Mouse (Mus musculus): Measurements from ENCODE around the gene Gm20431. TPM values are rescaled to one million over a fixed set of nuclear protein-coding genes. Genes with fewer than 3 reads are reported as not detected.
"Not testable (repeated sequence)": the region's sequence is repeated elsewhere in the genome, so short reads cannot be mapped to it uniquely, and the experiment has no call there.

Gm20431 gene
- polyA plus RNA-seq, 1 experiment from 2014 or later: 11.5 TPM

DNA sequence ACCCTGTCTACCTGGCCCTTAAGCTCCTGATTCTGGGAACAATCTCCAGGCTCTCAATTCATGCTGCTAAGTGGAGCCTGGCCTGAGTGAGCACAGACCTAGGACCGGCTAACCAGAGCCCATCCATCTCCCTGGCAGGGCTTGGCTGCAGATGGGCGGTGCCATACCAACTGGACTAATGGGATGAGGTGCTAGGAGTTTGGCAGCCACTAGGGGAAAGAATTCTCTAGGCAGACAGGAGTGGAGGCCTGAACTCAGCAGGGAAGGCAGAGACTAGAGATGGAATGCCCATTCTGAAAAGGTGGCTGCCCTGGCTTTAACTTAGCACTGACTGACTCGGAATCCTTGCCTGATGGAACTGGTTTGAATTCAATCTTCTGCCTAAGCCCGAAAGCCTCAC is 14.9 kb downstream of the Gm20431 start:
- Histone ChIP-seq H3K4me3 (replicated peaks; ENCODE audit: low read depth, low read length) (no peak overlapping the region), H3K9me3 (ENCODE audit: control insufficient read depth, low read length) (no peaks in the 10 kb centered on the region), H3K36me3 (ENCODE audit: control insufficient read depth, insufficient read depth, low read length) (peaks cover 29% of the 10 kb centered on the region), H3K4me1 (ENCODE audit: control insufficient read depth, insufficient read depth, low read length) (no peaks in the 10 kb centered on the region), H3K9ac (replicated peaks; ENCODE audit: low read length) (no peak overlapping the region), H3K27me3 (ENCODE audit: control insufficient read depth, insufficient read depth, low read length) (no peaks in the 10 kb centered on the region), H3K27ac (replicated peaks; ENCODE audit: low read depth, low read length) (no peak overlapping the region), H3K4me2 (ENCODE audit: low read length) (no peak overlapping the region)
- WGBS: 76% methylated on average over 4 of the region's 4 CpGs
- ATAC-seq (ENCODE audit: low FRiP score, low TSS enrichment) (no peak), DNase-seq (no peak)

DNA sequence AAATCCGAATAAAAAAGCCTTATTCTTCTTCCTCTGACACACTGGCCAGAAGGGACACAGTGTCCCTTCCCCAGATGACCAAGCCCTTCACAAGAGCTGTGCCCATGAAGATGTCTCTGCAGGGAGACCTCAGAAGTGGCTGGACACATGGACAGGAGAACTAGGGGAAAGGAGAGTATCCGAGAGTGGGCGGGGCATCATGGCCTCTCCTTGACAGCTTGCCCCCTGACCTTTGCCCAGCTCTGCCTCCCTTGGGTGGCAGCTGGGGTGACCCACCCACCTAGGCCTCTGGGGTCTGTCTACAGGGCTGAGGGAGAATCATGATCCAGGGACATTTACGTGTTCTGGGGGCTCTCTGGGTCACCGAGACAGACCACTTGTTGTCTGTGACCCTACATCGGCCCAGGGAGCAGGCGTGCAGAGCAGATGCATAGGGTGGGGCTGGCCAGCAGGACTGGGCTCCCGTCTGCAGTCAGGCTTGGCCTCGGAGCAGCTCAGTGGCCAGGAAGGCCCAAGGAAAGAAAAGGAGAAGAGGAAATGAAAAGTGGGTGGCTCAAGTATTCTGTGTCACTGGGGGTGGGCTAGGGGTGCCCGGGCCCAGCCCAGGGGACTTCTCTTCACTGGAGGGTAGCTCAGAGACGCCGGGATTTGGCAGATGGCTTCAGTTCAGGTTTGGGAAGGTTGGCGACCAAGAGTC is 17.8 kb downstream of the Gm20431 start:
- WGBS: 92% methylated on average over 13 of the region's 13 CpGs

DNA sequence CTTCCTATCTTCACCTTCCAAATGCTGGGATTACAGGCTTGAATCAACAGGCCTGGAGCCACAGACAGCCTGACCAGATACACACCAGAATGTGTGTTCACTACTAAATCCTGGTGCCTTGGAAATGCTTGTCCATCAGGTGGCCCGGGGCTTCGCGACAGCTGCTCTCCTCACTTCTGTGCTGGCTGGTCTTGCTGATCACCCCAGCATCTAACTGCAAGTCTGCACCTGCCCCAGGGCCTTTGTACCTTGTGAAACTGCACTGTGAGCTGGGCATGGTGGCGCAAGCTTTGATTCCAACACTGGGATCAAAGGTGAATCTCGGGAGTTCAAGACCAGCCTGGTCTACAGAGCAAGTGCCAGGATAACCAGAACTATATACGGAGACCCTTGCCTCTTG is 19.1 kb downstream of the Gm20431 start:
- ATAC-seq (ENCODE audit: low FRiP score, low TSS enrichment): no peak
- no peak overlapping the region for H3K27ac ChIP-seq (replicated peaks; ENCODE audit: low read depth, low read length)

More for the DNA sequence above, 17.8 kb downstream of the Gm20431 start:
- not testable (repeated sequence) for H3K4me3 ChIP-seq (replicated peaks; ENCODE audit: low read depth, low read length); H3K4me2 ChIP-seq (ENCODE audit: low read length); ATAC-seq (ENCODE audit: low FRiP score, low TSS enrichment); H3K9ac ChIP-seq (replicated peaks; ENCODE audit: low read length); DNase-seq; H3K27ac ChIP-seq (replicated peaks; ENCODE audit: low read depth, low read length); H3K4me1 ChIP-seq (ENCODE audit: control insufficient read depth, insufficient read depth, low read length); H3K9me3 ChIP-seq (ENCODE audit: control insufficient read depth, low read length); H3K27me3 ChIP-seq (ENCODE audit: control insufficient read depth, insufficient read depth, low read length)
- peaks cover 18% of the 10 kb centered on the region for H3K36me3 ChIP-seq (ENCODE audit: control insufficient read depth, insufficient read depth, low read length)

DNA sequence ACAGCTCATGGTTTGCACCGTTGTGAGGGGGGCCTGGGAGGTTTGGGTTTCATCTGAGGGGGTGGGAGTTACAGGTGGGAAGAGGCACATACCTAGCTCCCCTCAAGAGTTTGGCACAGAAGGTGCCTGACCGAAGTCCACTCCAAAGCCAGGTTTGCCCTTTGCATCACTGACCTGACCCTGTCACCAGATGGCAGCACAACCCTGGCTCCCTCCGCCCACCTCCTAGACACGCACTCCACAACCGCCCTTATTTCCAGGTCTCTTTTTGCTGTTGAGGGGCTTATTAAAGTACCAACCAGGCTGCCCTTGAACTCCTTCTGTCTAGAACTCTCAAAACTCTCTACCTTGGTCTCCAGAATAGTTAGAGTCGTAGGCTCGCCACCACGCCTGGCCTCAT is 20.0 kb downstream of the Gm20431 start:
- Histone ChIP-seq H3K9me3 (ENCODE audit: control insufficient read depth, low read length) (no peaks in the 10 kb centered on the region), H3K27me3 (ENCODE audit: control insufficient read depth, insufficient read depth, low read length) (no peaks in the 10 kb centered on the region), H3K4me1 (ENCODE audit: control insufficient read depth, insufficient read depth, low read length) (no peaks in the 10 kb centered on the region), H3K4me2 (ENCODE audit: low read length) (no peak overlapping the region), H3K4me3 (replicated peaks; ENCODE audit: low read depth, low read length) (no peak overlapping the region), H3K27ac (replicated peaks; ENCODE audit: low read depth, low read length) (no peak overlapping the region), H3K36me3 (ENCODE audit: control insufficient read depth, insufficient read depth, low read length) (peaks cover 17% of the 10 kb centered on the region), H3K9ac (replicated peaks; ENCODE audit: low read length) (no peak overlapping the region)
- no peak for ATAC-seq (ENCODE audit: low FRiP score, low TSS enrichment)
- 55% methylated on average over 8 of the region's 8 CpGs for WGBS
- no peak for DNase-seq

More for the DNA sequence above, 19.1 kb downstream of the Gm20431 start:
- H3K9ac ChIP-seq (replicated peaks; ENCODE audit: low read length): no peak overlapping the region
- DNase-seq: no peak
- H3K4me1 ChIP-seq (ENCODE audit: control insufficient read depth, insufficient read depth, low read length): no peaks in the 10 kb centered on the region
- peaks cover 18% of the 10 kb centered on the region for H3K36me3 ChIP-seq (ENCODE audit: control insufficient read depth, insufficient read depth, low read length)
- no peak overlapping the region for H3K4me3 ChIP-seq (replicated peaks; ENCODE audit: low read depth, low read length)
- WGBS: 94% methylated on average over 6 of the region's 6 CpGs
- no peak overlapping the region for H3K4me2 ChIP-seq (ENCODE audit: low read length)
- H3K27me3 ChIP-seq (ENCODE audit: control insufficient read depth, insufficient read depth, low read length): no peaks in the 10 kb centered on the region
- no peaks in the 10 kb centered on the region for H3K9me3 ChIP-seq (ENCODE audit: control insufficient read depth, low read length)

DNA sequence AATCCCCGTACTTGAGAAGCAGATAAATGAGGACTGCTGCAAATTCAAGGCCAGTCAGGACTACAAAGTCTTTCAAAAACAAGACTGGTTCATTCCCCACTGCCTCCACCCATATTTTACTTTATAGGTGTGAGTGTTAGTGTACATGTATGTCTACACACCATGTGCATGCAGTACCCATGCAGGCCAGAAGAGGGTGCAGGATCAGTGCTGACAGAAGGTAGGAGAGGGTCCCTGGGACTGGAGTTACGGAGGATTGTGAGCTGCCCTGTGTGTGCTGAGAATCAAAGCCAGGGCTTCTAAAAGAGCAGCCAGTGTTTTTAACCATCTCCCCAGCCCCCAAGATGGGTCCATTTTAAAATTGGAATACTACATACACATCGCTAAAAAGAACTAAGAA is 21.0 kb downstream of the Gm20431 start:
- Histone ChIP-seq H3K27me3 (ENCODE audit: control insufficient read depth, insufficient read depth, low read length) (no peaks in the 10 kb centered on the region), H3K4me1 (ENCODE audit: control insufficient read depth, insufficient read depth, low read length) (no peaks in the 10 kb centered on the region), H3K4me3 (replicated peaks; ENCODE audit: low read depth, low read length) (no peak overlapping the region), H3K27ac (replicated peaks; ENCODE audit: low read depth, low read length) (no peak overlapping the region), H3K36me3 (ENCODE audit: control insufficient read depth, insufficient read depth, low read length) (peaks cover 12% of the 10 kb centered on the region; the same call in 1 of the 2 replicates), H3K9ac (replicated peaks; ENCODE audit: low read length) (no peak overlapping the region), H3K4me2 (ENCODE audit: low read length) (no peak overlapping the region), H3K9me3 (ENCODE audit: control insufficient read depth, low read length) (no peaks in the 10 kb centered on the region)
- 82% methylated on average over 3 of the region's 3 CpGs for WGBS
- DNase-seq (no peak), ATAC-seq (ENCODE audit: low FRiP score, low TSS enrichment) (no peak)

DNA sequence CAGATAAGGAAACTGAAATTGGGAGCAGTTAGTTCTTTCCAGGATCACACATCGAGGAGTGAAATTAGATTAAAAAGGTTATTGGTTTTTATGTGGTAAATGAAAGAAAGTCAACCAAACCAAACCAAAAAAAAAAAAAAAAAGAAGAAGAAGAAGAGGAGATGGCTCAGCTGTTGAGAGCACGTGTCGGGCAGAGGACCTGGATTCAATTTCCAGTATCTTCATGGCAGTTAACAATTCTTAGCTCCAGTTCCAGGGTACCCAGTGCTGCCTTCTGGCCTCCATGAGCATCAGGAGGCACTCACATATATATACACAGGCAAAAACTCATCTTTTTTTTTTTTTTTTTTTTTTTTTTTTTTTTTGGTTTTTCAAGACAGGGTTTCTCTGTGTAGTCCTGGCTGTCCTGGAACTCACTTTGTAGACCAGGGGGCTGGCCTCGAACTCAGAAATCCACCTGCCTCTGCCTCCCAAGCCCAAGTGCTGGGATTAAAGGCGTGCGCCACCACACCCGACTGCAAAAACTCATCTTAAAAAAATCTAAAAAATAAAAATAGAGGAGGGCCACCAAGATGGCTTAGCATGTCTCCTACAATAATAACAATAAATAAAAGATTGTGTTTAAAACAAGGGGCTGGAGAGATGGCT is 26.3 kb downstream of the Gm20431 start:
- H3K9ac ChIP-seq (replicated peaks; ENCODE audit: low read length): no peak overlapping the region; the same call in 1 of the 2 replicates
- peak overlapping the region; percentile 22; the same call in 1 of the 2 replicates for H3K4me3 ChIP-seq (replicated peaks; ENCODE audit: low read depth, low read length)
- 77% methylated on average over 7 of the region's 7 CpGs for WGBS
- no peaks in the 10 kb centered on the region for H3K36me3 ChIP-seq (ENCODE audit: control insufficient read depth, insufficient read depth, low read length)
- ATAC-seq (ENCODE audit: low FRiP score, low TSS enrichment): no peak
- H3K27me3 ChIP-seq (ENCODE audit: control insufficient read depth, insufficient read depth, low read length): no peaks in the 10 kb centered on the region
- peaks cover 20% of the 10 kb centered on the region for H3K4me1 ChIP-seq (ENCODE audit: control insufficient read depth, insufficient read depth, low read length)
- no peak overlapping the region for H3K27ac ChIP-seq (replicated peaks; ENCODE audit: low read depth, low read length)
- no peak for DNase-seq
- H3K9me3 ChIP-seq (ENCODE audit: control insufficient read depth, low read length): no peaks in the 10 kb centered on the region
- H3K4me2 ChIP-seq (ENCODE audit: low read length): peak overlapping the region; percentile 54

DNA sequence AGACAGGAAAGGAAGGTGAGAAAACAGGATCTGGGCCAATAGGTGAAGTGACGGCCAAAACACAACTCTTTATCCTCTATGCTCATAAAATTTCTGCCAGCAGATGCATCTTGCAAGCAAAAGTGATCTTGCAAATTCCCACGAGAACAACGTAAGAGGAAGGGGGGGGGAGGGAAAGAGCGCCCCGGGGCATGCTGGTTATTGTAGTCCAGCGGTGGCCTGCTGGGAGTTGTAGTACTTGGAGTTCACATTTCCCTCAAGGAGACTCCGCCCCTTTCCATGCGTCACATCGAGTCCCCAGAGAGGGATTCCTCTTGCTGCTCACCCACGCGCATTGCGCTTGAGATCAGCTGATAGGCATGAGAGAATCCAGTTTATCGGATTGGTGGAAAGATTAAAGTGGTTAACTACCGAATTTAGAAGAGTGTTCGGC is 26.9 kb downstream of the Gm20431 start:
- Histone ChIP-seq H3K27me3 (ENCODE audit: control insufficient read depth, insufficient read depth, low read length) (no peaks in the 10 kb centered on the region), H3K9me3 (ENCODE audit: control insufficient read depth, low read length) (no peaks in the 10 kb centered on the region), H3K27ac (replicated peaks; ENCODE audit: low read depth, low read length) (peak overlapping the region; percentile 74), H3K9ac (replicated peaks; ENCODE audit: low read length) (no peak overlapping the region; the same call in 1 of the 2 replicates), H3K4me3 (replicated peaks; ENCODE audit: low read depth, low read length) (peak overlapping the region; percentile 22), H3K4me2 (ENCODE audit: low read length) (peak overlapping the region; percentile 54), H3K4me1 (ENCODE audit: control insufficient read depth, insufficient read depth, low read length) (peaks cover 27% of the 10 kb centered on the region), H3K36me3 (ENCODE audit: control insufficient read depth, insufficient read depth, low read length) (no peaks in the 10 kb centered on the region)
- DNase-seq (peak; percentile 100), ATAC-seq (ENCODE audit: low FRiP score, low TSS enrichment) (peak; percentile 83)
- WGBS: 1% methylated on average over 15 of the region's 15 CpGs

DNA sequence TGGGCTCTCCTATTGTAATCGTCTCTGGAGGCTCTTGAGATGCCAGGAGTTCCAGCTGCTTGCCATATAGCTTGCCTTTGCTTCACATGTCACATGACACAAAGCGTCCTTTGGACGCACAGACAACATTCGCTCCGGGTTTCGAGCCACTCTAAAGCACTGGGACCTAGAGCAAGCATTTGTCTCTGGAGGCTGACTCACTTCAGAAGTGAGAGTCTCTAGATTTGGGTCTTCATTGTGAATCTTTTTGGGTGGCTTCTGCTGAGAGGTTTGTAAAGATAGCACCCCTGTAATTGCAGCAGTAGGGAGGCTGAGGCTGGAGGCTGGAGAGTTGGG is 27.8 kb downstream of the Gm20431 start:
- H3K4me2 ChIP-seq (ENCODE audit: low read length): no peak overlapping the region
- H3K4me1 ChIP-seq (ENCODE audit: control insufficient read depth, insufficient read depth, low read length): peaks cover 32% of the 10 kb centered on the region
- 0 out of 2 replicates have a peak overlapping the region, but pooled peaks have one; percentile 74 for H3K27ac ChIP-seq (replicated peaks; ENCODE audit: low read depth, low read length)
- 92% methylated on average over 6 of the region's 6 CpGs for WGBS
- H3K4me3 ChIP-seq (replicated peaks; ENCODE audit: low read depth, low read length): no peak overlapping the region
- ATAC-seq (ENCODE audit: low FRiP score, low TSS enrichment) (no peak), DNase-seq (no peak)
- H3K27me3 ChIP-seq (ENCODE audit: control insufficient read depth, insufficient read depth, low read length): no peaks in the 10 kb centered on the region
- no peak overlapping the region for H3K9ac ChIP-seq (replicated peaks; ENCODE audit: low read length)
- no peaks in the 10 kb centered on the region for H3K9me3 ChIP-seq (ENCODE audit: control insufficient read depth, low read length)
- peaks cover 3% of the 10 kb centered on the region for H3K36me3 ChIP-seq (ENCODE audit: control insufficient read depth, insufficient read depth, low read length)
